Mouse (Mus musculus) adrenal gland, postnatal 4 days (tissue): ENCODE measurements at regions not wholly inside any gene's neighbourhood (a gene's known extent, or its start where the extent isn't known, plus 50 kb on each side); places are given as distances from the start of the nearest gene placed in this dataset.

Experiments
- DNase-seq, 2 experiments: peaks; one replicate each; pipeline ENCODE4 v3.0.0; 2021 to 2022; ENCODE audit warnings: low spot score in 2 of 2, mixed read lengths in 2 of 2

DNA sequence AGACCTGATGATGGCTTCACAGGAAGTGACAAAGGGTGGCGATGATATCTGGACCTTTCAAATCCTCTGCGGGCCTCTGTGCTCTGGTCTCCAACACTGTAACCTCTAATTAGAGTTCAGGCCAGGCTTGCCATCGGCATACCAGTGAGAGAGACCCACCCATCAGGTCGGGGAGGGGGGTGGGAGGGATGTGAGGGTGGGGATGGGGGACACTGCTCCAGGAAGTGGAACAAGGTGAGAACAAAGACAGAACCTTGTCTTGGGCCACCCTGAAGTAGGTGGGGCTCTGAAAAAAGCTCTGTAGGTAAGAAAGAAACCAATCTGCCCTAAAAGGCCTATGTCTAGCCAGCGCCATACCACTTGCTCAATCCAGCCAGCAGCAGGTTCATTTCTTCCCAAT lies 243.0 kb upstream of the Tle3 start:
- no peak for DNase-seq

DNA sequence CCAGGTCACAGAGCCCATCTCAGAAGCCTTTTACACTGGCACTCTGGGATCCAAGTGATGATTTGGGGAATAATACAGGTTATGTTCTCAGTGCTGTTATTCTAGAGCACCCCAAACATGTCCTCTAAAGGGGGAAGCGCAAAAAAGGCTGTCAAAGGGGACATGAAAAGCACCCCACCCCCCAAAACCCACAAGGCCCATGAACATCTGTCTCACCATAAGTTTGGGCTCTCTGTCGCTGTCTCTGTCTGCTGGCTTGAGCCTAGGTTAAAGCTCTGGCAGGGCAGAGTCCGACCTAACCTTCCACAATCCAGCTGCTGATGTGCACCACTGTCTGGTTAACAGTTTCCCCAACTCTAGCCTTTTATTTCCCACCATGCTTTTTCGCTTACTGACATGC lies 241.3 kb upstream of the Tle3 start:
- no peak for DNase-seq

DNA sequence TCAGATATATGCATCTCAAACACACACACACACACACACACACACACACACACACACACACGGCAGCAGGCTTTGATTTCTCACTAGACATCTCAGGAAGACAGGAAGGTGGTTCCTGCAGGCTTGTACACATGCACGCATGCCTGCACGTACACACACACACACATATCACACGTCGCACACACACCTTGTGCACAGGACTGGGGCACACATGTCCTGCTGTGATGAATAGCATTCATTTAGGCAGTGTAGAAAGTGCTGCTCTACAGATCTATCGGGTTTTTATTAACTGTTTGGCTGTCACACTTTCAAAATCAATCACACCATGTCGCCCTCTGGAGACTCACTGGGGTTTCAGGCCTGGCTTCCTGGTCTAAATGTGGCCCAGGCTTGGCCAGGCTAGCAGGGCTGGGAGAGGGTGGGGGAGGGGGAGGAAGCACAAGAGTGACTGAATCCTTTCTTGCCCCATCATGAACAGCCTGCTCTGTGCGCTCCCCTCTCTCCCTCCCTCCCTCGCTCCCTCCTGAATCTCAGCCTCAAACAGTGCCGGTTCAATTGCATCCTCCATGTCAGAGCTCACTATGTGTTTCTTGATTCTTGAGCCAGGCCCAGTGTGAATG lies 236.8 kb upstream of the Tle3 start:
- DNase-seq: no peak

DNA sequence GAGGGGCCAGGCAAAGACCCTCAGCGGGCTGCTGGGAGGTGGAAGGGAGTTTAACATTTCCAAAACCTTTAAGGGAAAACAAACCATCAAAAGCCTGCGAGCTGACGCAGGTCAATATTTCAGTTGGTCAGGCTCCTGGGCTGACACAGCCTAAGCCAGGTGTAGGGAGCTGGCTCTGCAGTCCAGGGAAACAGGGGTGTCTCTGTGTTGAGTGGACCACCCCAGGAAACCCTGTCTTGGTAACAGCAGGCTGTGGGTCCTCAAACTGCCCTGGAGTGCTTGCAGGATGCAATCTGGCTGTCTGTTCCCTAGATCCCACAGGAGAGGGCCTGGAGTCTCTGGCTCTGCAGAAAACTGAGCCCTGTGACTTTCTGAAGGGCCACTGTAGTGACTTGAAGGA lies 236.2 kb upstream of the Tle3 start:
- no peak for DNase-seq

DNA sequence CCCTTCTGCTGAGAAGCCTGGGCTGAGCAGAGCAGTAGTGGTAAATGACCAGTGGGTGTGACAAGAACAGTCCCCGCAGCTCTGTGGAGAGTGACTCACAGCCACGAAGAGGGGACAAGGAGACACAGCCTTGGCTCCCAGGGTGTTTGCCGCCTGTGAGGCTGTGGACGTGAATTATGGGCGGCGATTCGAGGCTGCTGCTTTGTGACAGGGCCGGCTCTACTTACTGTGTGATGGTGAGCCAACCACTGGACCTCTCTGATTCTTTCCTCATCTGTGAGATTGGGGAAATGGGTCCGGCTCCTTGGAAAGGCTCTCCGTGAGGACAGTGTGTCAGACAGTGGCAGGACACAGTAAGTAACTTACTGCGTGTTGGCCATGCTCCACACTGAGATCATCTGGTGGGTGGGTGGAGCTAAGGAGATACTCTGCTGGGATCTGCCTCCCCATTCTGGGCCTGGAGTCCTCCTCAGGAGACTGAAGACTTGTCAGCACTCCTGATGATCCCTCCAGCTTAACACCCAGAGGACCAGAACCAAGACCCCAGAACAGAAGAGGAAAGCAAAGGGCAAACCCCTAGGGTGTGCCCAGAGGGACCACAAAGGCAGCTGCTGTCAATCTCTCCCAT lies 233.3 kb upstream of the Tle3 start:
- DNase-seq: no peak

DNA sequence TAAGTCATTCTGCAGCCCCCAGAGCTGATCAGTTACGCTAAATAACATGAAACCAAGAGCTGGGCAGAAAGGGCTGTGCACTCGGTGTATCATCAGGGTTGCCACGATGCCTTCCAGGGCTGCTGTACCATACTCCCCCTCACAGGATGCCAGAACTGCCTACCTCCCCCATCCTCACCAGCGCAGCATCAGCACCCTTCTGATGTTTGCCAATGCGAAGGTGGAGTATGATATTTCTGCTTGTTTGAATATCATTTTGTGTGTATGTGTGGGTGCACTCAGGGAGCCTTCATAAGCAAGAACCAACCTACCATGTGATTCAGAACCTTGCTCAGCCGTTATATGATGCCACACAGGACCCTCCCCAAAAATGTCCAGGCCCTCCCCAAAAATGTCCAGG lies 229.1 kb upstream of the Tle3 start:
- DNase-seq: no peak

DNA sequence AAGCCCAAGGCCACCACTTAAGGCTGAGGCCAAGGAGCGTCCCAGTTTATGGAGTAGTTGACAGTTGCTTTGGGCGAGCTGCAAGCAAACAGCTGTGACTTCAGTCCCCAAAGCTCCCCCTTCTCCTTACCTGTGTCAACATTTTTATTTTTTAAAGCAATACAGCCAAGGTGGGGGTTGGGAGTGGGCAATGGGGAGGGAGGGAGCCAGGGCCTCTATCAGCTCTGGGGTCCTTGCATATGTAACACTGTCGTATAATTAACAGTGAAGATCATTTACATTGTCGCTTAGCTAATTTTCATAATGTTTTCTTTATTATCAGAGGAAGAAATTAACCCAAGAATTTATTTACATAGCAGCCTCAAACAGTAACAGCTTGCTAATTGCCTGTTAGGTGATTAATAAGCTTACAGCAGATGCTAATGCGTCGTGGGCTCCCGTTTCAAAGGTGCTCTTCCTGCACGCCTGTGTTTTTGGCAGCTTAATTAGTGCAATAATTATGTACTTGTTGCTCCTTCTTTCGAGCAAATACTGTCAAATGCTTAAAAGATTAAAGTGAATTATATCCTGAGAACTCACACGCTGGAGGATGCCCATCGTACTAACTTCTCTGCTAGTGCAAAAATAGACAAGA lies 227.4 kb upstream of the Tle3 start:
- no peak for DNase-seq

DNA sequence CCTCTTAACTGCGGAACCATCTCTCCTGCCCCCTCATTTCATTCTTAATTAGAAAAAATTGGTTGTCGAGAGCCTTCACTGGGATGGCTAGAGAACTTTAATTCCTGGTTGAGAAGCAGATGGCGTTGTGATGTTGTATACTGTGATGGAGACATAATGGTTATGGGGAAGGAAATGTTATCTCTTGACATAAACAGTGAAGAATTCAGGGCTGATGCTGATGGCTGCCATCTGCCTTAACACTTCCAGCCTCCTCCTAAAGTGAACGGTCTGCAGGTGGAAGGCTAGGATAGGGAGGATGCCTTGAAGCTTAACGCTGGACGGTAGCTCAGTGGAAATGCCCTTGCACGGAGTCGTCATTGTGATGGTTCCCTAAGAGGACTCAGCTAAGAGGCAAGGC lies 226.4 kb upstream of the Tle3 start:
- DNase-seq: no peak

DNA sequence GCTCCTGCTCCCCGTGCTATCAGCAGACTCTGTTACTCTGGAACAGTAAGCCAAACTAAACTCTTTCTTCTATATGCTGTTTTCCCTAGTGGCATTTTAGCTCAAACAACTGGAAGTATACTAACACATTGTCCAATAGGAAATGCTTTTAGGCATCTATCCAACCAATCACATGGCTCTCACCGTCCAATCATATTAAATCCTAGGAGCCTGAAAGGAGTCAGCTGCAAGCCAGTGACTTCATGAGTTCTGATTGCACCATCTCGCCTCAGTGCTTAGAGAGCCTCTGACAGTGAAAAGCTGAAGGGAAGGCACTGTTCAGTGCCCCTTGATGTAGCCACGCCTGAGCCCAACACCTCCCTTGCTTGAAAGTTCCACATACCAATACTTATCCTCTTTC lies 221.0 kb upstream of the Tle3 start:
- no peak for DNase-seq

DNA sequence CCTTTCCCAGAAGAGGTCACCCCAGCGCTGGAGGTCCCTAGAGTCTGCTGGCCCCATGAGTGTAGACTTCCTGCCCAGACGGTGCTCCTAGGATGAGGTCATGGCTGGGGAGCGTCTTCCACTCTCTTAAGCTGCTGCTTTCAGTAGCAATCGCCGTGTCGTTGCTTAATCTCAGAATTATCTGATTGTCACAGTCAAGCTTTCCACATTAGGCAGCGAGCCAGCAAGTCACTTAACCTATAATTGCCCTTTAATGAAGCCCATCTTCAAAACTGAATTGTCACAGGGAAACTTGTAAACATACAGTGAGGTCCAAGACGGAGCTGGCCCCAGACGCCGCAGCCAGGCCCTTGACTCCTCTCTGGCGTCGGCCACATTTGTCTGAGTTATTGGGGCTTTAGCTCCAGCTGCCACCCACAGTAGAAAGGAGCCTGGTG lies 220.2 kb upstream of the Tle3 start:
- no peak for DNase-seq

DNA sequence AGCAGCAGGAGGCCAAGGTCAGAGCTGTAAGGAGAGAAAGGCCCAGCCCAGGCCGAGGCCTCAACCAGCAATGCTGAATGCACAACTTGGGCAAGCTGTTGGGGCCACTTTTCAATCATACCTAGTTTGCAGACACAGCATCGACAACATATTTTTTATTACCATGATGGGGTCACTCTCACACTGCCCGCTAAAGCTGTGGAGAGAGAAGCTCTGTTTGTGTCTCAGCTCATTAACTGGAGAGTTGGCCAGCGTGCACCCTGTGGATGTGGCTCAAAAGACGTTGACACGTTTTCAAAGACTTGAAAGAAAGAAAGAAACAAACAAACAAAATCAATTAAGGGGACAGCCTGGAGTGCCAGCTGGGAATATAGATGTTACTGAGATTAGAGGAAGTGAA lies 217.4 kb upstream of the Tle3 start:
- DNase-seq: no peak

DNA sequence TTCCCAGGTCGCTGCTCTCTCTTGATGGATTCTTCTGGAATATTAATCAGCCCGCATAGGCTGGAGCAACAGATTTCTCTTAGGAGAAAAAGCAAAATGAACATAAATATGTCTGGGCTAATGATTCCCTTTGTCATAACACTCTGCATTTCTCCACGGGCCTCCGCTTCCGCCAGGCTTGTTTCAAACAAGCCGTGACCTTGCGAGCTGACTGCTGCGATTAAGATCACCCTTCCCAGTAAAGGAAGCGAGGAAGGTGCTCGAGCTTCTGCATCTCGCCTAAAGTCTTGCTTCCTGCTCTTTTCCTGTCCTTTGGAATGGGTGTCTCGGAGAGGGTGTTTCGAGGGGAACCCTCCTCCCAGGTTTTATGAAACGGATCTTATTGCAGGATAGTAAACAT lies 216.3 kb upstream of the Tle3 start:
- no peak for DNase-seq

DNA sequence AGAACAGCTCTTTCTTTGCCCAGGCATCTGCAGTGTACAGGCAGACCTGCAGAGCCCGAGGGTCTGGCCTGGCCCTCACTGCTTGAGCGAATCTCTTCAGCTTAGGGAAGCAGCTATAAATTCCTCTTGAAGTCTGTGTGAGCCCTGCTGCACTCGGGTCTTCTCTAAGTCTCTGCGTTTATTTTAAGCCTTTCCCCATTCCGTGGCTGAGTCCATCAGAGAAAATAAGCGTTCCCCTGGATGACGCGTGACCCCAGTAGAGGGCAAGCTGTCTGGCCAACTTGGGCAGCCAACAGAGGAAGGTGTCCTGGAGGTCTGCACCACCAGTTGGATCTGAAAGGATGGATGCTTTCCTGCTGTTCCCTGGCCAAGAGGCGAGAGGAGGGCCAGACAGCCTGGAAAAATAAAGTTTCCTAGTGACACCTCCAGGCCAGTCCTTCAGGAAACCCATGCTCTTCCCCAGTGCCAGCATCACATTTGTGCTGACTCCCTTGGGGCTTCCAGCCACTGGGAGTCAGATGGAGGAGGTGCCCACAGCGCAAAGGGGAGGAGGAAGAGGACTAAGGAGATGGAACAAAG lies 213.9 kb upstream of the Tle3 start:
- DNase-seq: no peak

DNA sequence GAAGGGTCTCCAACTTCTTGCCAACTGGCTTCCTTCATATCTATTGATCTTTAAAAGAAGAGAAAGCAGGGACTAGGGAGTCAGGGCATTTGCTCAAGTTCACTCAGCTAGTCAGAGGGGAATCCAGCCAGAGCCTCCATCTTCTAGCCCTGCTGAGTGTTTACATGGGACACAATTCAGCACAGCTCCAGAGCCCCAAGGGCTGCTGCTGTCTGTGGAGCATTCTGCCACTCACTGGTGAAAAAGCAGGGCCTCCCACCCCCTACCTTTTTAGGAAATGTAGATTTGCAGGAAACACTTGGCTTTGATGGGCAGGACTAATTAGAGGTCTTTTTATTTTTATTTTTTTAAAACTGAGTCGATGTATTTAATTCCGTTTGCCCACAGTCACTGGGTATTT lies 213.0 kb upstream of the Tle3 start:
- no peak for DNase-seq

DNA sequence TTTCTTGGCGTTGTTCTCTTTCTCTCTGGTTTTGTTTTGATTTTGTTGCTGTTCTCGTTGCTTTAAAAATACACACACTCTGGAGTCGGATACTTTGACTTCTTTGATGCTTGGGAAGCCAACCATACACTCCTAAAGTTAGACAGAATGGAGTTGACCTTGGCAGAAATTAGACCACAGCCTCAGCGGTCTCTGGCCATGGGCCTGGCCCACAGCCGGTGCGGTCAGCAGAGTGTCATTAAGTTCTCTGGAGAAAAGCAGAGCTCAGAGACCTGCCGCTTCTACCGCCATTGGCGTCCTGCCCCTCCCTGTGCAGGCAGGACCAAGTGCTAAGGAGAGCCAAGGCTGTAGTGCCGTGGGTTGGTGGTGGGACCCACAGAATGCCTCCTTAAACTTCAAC lies 212.6 kb upstream of the Tle3 start:
- DNase-seq: no peak

DNA sequence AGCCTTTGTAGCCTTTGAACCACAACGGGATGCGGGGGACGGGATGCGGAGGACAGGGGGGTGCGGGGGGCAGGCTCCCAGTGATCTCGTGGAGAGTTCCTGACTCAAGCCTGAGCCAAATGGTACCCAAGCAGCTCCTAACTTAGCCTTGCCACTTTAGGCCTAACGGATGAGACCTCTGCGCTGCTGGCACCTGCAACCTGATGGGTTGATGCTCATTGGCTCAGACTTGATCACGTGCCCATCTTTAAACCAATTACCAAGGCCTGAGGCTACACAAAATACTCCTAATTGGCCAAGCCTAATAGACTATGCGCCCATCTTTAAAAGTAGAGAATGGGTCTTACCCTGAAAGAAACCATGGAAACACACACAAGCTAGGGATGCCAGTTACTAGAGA lies 209.3 kb upstream of the Tle3 start:
- no peak for DNase-seq

DNA sequence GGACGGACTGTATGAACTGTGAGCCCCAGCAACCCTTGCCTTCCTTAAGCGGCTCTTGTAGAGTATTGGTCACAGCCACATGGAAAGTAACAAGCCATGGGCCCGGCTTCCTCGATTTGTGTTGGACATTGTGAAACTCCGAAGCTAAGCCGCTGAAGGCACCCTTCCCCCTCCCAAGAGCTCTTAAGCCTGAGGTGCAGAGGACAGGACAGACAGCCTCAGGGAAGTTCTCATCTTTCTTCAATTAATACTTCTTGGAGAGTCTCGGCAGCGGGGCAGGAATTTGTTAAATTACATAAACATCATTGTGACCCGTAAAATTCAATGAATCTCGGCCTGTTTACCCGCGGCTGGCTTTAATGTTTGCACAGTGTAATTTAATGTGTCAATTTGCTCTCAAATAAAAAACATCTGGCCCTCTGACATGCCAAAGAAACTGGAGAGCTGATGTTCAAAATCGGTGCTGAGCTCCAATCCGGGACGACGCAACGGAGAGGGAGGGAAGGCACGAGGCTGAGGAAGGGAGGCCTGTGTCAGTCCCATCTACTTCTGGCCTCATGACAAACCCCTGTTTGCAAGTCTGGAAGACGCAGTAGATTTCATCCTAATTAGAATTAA lies 208.4 kb upstream of the Tle3 start:
- no peak for DNase-seq

DNA sequence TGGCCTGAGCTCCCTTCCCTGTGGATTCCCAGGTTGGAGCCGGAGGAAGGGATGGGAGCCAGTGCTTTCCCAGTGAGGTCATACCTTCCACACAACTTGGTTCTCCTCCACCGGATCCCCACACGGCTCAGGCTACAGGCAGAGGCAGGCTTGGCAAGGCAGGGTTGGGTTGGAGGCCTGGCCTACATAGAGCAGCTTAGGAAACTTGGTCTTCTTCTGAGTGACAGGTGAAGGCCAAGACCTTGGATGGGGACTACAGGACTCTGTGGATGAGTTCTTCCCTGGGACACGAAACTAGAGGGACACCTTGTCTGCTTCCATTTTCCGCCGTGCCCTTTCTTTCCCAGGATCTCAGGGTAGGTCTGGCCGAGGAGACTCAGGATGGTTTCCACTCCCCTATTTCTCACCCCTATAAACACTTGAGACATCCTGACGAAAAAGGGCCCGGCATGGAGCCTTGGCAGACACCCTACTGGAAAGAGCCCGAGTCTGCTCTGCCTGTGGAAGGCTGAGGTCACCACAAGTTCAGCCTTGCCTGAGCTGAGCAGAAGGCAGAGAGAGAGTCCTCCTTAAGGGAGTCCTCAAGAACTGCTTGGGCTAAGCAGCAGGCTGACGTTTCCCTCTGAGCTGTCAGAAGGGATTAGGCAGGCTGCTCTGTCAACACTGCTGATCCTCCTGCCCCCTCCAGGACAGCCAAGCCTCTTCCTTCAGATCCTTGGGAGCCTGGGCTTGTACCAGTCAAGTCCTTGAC lies 207.5 kb upstream of the Tle3 start:
- peak in 1 of 2 experiments; percentile 16 for DNase-seq

DNA sequence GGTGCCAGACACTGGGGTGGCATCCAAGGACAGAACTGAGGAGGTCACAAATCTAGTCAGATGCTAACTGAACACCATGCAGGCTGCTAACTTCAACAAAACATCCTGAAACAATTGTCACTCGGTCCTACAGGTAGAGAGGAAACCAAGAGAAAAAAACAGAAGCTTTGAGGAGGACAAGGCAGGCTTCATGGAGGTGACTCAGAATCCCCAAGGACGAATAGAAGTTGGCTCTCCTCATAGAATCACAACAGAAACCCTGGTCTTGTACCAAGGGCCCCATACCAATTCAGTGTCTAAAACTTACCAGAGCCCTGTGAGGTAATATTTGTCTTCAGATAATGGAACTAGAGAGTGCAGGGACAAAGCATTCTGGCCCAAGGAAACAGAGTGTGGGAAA lies 206.1 kb upstream of the Tle3 start:
- DNase-seq: no peak

DNA sequence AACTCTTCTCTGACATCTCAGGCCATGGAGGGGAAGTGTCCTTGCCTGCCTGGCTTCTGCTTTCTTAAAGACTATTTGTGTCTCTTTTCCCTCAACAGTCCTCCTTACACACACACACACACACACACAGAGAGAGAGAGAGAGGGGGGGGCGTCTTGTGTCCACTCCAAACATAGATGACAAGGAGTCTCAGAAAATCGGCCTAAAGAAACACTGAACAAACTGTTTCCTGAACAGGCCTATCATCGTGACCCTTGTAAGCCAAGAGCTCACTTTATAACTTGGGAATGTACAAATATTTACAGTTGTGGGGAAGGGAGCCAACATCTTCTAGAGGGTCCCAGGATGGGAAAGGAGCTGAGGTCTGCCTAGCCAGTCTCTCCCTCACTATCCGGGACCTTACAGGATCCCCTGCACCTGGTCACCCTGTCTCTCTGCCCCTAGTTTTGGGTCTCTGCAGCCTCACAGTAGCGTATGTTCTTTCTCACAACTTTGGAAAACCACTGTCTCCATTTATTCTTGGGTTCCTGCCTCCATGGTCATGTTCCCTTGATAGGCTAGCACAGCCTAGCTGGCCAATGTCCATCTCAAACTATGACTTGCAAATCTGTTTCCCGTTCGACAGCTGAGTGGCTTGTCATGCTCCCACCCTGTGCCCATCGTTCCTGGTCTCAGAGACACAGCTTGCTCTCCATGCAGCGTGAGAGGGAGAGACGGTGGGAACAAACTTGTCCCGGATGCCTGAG lies 204.9 kb upstream of the Tle3 start:
- no peak for DNase-seq

DNA sequence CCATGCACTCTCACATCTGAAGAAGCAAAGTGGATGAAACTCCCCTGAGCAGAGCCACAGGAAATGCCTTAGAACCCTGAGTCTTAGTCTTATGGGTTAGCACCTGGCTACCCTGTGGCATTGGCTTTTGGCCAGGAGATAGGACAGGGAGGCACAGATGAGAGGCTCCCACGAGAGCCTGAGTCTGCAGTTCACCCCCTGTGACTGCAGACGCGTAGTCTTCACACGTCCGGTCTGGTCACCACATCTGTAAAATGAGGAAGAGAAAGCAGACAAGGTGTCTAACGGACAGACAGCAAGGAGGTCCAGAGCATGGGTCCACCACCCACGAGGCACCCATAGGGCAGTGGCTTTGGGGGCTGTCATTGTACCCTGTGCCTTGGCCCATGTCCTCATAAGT lies 203.2 kb upstream of the Tle3 start:
- no peak for DNase-seq
